Mouse (Mus musculus) c-Kit-positive CD71-positive TER-119-positive erythroid progenitor cells, embryonic 14.5 days (primary cell): ENCODE data around the gene Clcnka.

Experiments used
- DNase-seq: peaks from one replicate; pipeline ENCODE4 v3.0.0-alpha.2; 2013; ENCODE audit warnings: low spot score

The Clcnka gene

DNA sequence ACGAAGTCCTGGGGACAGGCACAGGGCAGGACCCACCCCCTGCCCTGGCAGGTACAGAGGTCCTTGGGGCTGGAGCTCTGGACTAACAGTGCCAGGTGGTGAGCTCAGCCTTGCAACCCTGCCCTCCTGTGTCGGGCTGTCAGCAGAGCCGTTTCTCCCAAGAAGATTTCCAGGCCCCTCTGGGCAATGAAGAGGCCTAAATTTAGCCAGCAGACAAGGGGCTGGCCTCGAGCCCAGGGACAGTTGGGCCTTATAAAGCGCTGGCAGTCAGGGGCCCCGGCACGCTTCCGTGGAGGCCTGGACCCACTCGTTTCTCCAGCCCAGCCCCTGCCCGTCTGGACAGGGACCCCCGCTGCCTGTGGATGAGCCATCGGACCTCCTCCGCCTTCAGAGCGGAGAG lies 22.9 kb upstream of the Clcnka start:
- DNase-seq: no peak

DNA sequence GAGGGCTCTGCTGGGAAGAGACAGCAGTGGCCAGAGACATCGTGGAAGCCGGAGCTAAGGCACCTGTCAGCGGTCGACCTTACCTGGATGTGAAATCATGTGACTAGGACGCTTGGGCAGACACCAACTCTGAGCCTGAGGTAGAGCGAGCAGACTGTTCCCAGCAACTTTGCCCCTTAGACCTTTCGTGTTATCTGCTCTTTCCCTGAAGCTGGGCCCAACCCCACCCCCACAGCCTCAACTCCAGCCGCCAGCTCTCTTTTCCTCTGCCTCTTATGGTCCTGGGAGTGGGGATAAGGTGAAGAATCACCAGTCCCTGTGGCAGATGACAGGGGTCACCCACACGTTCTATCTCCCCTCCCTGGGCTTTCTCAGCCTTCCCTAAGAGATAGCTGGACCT lies 22.4 kb upstream of the Clcnka start:
- DNase-seq: no peak

DNA sequence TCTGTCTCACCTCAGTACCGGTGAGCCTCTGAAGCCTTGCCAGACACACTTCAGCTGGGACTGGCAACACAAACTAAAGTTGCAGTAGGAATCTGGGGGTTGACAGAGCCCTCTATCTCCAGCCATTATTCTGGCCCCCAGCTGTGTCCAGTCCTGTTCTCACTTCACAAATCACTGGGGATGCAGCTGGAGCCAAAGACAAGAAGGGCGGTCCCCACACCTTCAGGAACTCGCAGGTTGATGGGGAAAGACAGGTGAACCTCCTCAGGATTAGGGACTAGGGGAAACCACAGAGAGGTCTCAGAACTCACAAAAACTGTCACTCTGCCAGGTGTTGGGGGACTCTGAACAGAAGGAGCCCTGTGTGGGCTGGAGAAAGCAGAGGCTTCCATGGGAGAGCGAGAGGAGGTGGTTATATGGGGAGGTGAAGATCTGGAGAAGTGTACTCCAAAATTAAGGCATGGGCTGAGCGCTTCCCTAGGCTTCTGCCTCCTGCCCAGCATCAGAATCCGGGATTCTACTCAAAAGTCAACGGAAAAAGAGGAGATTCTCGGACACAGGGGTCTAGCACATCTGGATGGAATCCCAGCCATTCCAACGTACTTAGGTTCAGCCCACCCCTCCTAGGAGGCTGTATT lies 21.8 kb upstream of the Clcnka start, which contains the start of gene Hspb7:
Hspb7 (plus strand) TSS at position 588 of the 638 bp plus-strand sequence.
- DNase-seq: no peak

DNA sequence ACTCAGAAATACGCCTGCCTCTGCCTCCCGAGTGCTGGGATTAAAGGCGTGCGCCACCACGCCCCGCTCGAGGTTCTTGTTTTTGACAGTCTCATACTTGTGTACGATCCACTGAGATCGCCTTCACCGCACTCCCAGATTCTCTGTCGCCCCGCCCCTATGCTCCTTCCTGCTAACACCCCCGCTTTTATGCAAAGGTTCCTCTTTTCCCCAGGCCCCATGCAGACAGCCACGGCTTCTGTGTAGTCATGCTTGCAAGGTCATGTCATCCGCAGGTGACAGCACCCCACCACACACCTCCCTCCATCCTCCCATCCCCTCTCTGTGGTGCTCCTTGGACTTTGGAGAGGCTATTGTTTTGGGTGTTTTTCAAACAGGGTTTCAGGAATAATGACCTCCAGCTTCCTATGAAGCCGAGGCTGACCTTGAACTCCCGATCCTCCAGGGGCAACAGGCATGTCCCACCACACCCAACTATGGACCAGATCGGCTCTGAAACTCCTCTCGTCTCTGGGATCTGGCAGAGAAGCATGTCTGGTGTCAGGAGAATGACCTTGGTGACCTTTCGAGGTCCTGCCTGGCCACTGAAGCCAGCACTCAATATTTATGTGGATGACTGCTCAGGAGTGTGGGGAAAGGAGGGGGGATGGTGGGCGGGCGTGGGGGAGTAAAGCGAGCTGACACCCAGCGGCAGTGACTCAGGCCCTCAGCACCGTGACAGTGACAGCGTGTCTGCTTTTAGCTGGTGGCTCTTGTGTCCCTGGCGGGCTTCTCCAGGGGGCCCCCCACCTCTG lies 21.1 kb upstream of the Clcnka start:
- no peak for DNase-seq

DNA sequence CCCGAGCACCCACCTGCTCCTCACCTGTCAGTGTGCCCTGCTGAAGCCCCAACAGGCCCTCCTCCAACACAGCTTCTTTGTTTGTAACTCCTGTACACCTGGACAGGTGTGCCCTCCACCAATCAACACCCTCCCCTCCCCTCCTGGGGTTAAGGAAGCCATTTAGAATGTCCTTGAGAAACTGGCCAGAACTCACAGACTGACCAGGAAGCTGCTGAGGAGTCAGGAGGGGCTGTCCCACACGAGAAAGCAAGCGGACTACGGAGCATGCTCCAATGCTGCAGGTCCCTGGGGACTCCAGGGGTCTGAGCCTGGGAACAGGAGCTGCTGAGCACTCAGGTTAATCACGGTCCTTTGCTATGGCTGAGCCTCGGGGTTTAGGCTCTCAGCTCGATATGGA lies 17.4 kb upstream of the Clcnka start, which contains the start of gene Clcnkb:
Clcnkb (minus strand) TSS at position 91 of the 400 bp plus-strand sequence.
- no peak for DNase-seq

DNA sequence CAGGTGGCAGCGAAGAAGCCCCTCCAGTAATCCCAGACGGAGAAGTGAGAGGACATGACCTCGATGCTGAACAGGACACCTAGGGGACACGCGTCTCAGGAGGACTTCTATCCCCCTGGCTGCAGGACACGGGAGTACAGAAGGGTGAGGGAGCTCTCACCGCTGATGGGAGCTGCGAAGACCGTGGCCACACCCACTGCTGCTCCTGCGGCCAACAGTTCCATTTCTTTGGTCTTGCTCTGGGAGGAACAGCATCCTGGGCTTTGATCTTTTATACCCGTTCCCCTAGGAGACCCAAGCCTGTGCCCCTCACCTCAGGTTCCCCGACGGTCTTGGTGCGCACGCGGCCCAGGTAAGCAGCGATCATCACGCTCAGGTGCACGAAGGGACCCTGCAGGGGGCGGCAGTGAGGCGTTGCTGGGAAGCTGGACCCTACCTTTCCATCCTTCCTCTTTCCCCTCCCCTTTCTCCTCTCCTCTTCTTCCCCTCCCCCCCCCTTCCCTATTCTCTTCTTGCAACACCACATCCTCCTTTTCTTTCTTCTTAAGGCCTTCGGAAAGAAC lies 13.0 kb upstream of the Clcnka start:
- no peak for DNase-seq

DNA sequence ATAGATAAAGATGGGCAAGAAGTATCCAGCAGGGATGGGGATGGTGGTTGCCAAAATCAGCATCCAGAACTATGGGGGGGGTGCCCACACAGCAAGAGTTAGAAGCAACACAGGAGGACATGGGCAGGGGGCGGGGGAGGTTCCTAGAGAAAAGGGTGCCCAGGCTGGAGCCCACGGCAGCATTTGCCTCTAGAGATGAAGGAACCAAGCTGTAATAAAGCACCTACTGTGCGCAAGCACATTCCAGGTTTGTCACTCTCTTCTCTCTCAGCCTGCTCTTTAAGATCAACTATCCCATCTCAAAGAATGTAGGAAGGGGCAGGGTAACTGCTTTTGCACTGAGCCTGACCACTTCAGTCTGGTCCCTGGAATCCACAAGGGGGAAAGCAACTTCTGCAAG lies 10.1 kb upstream of the Clcnka start:
- no peak for DNase-seq

DNA sequence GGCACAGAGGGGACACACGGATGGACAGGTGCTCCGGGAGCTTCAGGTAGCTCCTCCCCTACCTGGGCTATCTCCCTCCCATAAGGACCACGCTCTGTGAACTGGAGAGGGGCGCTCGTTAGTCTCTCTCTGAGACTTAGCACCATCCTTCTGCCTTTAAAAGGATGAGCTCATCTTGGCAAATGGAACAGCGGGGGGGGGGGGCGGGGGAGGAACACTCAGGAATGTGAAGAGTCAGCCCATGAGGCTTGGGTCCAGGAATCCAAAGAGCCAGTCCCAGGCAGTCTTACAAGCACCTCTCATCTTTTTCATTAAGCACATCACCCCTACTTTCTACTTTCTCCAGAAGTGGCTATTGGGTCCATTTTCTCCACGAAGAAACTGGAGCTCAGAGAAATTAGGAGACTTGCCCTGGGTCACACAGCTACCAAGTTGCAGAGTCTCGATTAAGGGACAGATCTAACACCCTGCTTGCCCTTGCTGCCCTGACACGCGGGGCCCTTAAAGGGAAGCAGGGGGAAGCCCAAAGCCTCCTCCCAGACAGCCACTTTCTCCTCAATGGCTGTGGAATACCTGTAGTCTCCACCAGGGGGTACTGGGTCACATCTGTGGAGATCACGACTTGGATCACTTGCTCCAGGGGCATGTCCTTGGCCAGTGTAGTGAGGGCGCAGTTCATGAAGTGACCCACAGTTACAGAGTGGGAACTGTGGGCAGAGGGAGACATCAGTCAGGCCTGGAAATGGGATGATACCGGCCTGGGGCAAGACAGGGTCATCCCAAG lies 8.2 kb upstream of the Clcnka start:
- peak; percentile 23 for DNase-seq

DNA sequence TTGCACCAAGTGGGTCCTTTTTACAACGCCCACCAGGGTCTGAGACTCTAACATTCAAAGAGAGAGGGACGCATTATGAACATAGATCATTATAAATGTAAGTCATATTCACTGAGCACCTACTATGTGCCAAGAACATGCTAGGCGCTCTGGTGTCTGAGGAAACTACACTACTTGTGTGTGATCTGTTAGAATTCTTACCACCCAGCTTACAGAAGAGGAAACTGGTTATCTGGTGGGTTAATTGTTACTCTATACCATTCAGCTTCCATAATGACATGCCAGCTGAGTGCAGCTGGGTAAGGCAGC lies 6.7 kb upstream of the Clcnka start:
- no peak for DNase-seq

DNA sequence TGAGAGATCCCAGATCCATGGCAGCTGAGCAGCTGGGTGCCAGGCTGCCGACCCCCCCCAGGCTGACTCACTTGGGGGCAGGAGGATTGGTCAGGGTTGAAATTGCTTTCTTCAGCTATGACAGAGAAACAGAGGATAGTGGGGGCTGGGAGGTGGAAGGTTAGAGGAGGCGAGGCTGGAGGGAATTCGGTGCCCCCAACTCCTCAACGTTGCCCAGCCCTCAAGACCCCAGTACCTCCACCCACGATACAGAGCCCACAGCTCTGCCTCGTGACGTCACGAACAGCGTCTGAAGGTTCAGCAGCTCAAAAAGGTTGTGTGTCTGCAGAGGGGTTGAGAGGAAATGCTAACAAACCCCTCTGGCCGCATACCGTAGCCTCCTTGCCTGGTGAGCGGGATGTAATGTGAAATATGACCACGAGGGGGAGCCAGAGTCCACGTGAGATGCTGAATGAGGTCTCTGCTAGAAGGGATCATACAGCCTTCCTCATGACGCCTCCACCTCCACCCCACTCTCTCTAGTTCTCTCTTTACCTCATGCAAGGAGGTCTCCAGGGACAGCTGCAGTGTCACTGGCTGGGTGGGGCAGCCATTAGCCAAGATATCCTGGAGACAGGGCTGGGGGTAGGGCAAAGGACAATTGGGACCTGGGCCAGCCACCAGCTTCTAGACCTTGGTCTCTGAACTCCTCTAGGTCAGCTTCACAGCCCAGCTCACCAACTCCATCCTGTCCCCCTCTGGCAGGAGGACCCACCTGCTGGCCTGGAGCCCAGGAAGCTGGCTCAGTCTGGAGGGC lies 6.2 kb upstream of the Clcnka start:
- peak; percentile 31 for DNase-seq

DNA sequence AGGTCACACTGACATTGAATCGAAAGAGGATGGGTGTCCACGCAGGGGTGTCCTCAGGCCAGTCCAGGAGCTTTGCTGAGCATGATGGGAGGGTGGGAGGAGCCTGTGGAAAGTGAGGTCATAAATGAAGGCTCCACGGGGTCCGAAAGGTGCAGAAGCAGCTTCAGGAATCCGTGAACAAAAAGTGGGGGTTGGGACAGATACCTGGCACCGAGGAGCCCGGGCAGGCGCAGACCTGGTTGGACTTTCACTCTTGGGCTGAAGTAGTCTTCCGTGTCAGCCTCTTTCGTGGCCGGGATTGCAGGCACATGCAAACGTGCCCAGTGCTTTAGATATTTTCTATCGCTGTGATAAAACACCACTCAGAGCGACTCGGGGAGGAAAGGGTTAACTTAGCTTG lies 1.6 kb upstream of the Clcnka start:
- DNase-seq: no peak

DNA sequence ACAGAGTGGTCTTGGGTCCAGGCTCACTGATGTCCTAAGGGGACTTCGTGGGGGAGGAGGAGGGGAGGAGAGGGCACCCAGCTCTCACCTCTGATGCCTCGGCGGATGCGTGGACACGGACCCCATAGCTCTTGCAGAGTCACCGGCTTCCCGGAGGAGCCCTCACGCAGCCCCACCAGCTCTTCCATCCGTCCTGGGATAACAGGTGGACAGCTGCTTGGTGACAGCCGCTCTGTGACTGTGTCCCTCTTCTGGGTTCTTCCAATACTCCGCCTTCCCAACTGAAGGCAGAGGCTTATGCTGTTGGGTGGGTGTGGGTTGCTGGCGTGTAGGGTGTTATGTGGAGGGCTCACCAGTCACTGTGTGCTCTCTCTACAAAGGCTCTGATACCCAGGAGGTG lies 663 bp downstream of the Clcnka start:
- DNase-seq: no peak

DNA sequence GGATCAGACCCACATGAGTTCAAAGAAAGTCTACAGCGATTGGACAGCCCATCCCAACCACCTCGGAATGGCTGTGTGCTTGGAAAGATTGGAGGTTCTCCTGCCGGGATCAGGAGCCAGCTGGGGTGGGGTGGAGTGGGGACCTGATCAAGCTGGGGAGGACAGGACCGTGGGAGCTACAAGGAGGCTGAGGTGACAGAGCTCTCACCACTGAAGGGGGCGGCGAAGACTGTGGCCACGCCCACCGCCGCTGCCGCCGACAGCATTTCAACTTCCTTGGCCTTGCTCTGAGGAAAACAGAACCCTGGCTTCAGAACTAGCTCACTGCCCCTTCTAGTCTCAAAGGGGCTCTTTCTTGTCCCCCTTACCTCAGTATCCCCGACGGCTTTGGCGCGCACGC lies 3.8 kb downstream of the Clcnka start:
- no peak for DNase-seq

DNA sequence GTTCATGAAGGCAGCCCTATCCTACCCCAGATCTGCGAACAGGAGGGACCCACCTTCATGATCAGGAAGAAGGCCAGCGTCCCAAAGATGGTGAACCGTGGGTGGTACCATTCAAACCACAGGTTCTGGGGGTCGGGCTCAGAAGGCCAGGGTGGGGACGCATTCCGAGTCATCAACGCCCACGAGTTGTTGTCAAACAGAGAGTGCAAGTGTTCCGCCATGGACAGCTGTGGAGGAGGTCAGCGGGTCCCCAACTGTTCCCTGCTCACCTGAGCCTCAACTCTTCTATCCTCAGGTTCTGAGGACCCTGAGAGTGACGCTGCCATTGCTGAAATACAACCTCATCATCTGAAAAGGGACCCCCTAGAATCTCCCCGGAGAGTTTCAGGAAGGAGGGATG lies 7.2 kb downstream of the Clcnka start:
- no peak for DNase-seq

DNA sequence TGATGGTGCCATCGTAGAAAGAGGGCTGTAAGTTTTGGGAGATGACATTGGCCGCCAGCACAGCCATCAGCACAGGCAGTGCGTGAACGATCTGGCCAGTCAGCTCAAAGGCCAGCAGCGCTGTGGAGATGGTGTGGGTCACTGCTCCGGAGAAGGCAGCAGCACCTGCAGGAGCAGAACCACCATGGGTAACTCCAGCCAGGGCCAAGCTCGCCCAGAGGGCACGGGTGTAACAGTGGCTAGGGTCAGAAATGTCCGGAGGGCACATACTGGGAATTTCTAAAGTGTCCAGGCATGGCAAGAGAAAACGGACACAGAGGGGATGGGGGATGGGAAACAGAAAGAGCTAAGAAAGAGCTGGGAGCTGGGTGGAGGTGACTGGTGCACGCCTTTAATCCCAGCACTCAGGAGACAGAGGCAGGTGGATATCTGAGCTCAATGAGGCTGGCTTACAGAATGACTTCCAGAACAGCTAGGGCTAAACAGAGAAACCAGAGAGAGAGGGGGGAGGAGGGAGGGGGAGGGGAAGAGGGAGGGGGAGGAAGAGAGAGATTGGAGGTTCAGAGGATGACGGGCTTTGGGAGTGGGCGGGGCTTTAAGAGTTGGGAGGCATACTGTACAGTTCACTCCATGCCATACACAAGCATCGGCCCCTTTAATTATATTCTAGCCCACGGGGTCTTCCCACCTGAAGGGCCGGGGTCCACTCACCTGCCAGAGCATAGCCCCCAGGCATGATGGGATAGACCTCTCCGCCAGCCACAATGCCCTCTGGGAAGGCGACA lies 9.0 kb downstream of the Clcnka start:
- no peak for DNase-seq

DNA sequence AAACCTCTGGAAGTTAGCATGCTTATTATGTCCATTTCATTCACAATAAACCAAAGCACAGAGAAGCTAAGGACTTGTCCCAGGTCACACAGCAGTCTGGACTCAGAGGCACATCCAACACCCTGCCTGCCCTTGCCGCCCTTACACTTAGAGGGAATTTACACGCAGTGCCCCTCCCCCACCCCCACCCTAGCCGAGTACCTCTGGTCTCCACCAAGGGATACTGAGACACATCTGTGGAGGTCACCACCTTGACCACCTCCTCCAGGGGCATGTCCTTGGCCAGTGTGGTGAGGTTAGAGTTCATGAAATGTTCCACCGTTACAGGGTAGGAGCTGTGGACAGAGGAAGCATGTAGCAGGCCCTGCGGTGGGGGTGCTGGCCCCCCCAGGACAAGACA lies 10.6 kb downstream of the Clcnka start:
- no peak for DNase-seq

DNA sequence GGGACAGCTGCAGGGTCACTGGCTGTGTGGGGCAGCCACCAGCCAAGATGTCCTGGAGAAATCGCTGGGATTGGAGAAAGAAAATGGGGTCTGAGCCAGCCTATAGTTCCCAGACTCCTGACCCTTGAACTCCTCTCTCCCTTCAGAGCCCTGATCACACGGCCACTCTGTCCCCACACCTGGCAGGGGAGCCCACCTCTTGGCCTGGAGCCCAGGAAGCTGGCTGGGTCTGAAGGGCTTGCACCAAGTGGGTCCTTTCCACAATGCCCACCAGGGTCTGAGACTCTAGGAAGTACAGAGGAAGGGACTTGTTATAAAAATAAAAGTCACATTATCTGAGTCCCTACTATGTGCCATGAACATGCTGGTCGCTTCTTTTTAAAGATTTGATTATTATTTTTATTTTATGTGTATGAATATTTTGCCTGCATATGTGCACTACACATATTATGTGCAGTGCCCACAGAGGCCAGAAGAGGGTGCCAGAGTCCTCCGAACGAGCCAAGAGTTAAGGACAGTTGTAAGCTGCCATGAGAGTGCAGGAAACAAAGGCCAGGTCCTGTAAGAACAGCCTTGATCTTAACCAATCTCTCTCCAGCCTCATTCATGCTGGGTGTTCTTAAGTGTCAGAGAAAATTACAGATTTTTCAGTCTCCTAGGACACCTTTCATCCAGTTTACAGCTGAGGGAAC lies 11.3 kb downstream of the Clcnka start:
- DNase-seq: peak; percentile 68

DNA sequence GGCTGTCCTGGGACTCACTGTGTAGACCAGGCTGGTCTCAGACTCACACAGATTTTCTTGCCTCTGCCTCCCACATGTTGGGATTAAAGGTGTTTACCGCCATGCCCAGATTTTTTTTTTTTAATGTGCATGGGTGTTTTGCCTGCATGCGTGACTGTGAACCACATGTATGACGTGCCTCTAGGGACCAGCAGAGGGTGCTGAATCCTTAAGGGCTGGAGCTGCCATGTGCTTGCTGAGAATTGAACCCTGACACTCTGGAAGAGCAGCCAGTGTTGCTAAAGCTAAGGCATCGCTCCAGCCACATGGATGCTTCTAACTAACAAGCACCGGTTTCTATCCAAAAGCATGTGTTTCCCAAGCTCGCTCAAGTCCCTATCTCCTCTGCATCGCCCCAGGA lies 12.4 kb downstream of the Clcnka start:
- DNase-seq: no peak

DNA sequence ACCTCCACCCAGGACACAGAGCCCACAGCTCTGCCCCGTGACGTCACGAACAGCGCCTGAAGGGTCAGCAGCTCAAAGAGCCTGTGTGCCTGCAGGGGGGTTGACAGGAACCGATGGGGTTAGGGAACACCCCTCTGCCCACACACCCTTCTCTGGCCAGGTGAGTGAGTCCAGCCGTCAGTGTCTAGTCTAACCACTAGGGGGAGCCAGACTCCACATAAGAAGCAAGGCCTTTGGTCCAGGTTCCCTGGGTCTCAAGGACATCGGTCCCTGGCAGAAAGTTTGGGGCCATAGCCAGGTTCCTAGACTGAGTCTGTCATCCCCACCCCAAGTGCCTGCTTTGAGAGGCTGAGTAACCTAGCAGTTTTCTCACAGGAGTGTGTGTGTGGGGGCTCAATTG lies 13.2 kb downstream of the Clcnka start:
- peak; percentile 61 for DNase-seq

DNA sequence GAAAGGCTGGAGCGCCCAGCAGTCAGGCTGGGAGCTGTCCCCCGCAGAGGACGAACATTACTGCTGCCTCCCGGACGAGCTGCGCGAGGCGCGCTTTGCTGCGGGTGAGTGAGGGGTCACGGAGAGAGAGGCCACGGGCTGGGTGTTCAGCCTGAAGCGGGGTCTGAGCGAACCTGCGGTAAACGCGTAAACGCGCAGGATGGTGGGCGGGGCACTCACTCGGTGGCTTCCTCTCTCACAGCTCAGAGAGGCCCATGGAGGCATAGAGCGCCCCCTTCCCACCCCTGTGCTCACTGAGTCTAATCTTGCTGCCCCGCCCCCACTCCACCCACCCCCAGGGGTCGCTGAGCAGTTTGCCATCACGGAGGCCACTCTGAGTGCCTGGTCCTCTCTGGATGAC lies 16.1 kb downstream of the Clcnka start:
- no peak for DNase-seq

DNA sequence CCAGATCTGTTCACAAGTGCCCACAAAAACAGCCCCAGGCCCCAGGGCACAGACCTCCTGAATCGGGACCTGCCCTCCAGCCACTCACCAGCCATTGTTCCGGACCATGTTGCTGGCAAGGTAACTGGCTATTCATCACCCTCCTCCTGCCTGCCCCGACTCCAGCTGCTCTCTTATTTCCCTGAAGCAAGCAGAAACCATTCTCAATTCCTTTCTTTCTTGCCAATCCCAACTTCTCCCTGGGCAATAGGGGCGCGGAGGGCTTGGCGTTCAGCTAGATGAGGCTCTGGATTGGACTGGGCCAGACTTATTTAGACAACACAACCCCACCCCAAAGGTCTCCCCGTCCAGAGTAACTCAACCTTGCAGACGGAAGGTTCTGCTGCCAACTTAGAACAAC lies 18.9 kb downstream of the Clcnka start:
- DNase-seq: no peak
